Mouse (Mus musculus) heart, embryonic 11.5 days (tissue): Measurements from ENCODE around the gene Apln. TPM values are rescaled to one million over a fixed set of nuclear protein-coding genes. Genes with fewer than 3 reads are reported as not detected.

Experiments
- ATAC-seq: fragments of 200-750 bp; cut with Nextera tagmentation; replicated peaks from 2 replicates; pipeline ENCODE4 v1.8.0; 2017; ENCODE audit warnings: moderate library complexity; ENCODE audit not compliant: insufficient number of reproducible peaks, low FRiP score, low TSS enrichment
- H3K27ac ChIP-seq: fragments of 300-500 bp; sonication (generic); 2 replicates; pipeline ENCODE4 v1.5.1; 2014; ENCODE audit warnings: mild to moderate bottlenecking, low read depth, low read length
- H3K27me3 ChIP-seq: fragments of 300-500 bp; sonication (generic); 2 replicates; pipeline ENCODE4 v1.6.1; 2014; ENCODE audit warnings: mild to moderate bottlenecking, low read length, mixed read lengths; ENCODE audit not compliant: control insufficient read depth, insufficient read depth
- H3K36me3 ChIP-seq: fragments of 300-500 bp; sonication (generic); 2 replicates; pipeline ENCODE4 v1.6.1; 2014; ENCODE audit warnings: mild to moderate bottlenecking, low read length, moderate library complexity, mixed read lengths; ENCODE audit not compliant: control insufficient read depth, insufficient read depth
- H3K4me1 ChIP-seq: fragments of 300-500 bp; sonication (generic); 2 replicates; pipeline ENCODE4 v1.6.1; 2014; ENCODE audit warnings: low read length; ENCODE audit not compliant: control insufficient read depth, insufficient read depth
- H3K4me2 ChIP-seq: fragments of 300-500 bp; sonication (generic); 2 replicates; pipeline ENCODE4 v1.6.1; 2014; ENCODE audit warnings: mild to moderate bottlenecking, moderate library complexity
- H3K4me3 ChIP-seq: fragments of 300-500 bp; sonication (generic); 2 replicates; pipeline ENCODE4 v1.5.1; 2014; ENCODE audit warnings: low read depth, low read length
- H3K9ac ChIP-seq: fragments of 300-500 bp; sonication (generic); 2 replicates; pipeline ENCODE4 v1.6.1; 2014; ENCODE audit warnings: mild to moderate bottlenecking, low read depth, low read length, moderate library complexity
- H3K9me3 ChIP-seq: fragments of 300-500 bp; sonication (generic); replicated peaks from 2 replicates; pipeline ENCODE4 v1.6.1; 2016; ENCODE audit warnings: low read length; ENCODE audit not compliant: control insufficient read depth
- WGBS: fragments of 180-500 bp; shearing (Covaris S2); extraction: QIAGEN DNeasy Blood & Tissue Kit; methylation state at CpG from one replicate; pipeline ENCODE4 v1.1.7; 2014; ENCODE audit not compliant: insufficient replicate concordance; 5-methylcytosine and 5-hydroxymethylcytosine counted together
- polyA plus RNA-seq: library from polyadenylated mRNA; unstranded; fragments of >200 nt; fragmentation: Nextera tagmentation; extraction: Ambion mirVana; gene quantifications from 2 replicates; pipeline ENCODE4 v1.2.1, GENCODE M21; 2014

Apln gene
- polyA plus RNA-seq: 0.84 and 0.93 TPM in 2 replicates

- peak within 1 kb of the TSS; percentile 80 for H3K4me2 ChIP-seq
- ATAC-seq: 0 out of 2 replicates have a peak, but pooled peaks have one; percentile 26
- no peak within 1 kb of the TSS for H3K27ac ChIP-seq
- no peaks in the 10 kb centered on the region for H3K36me3 ChIP-seq
- H3K9ac ChIP-seq: peak within 1 kb of the TSS; percentile 54; the same call in 1 of the 2 replicates
- H3K9me3 ChIP-seq: no peaks in the 10 kb centered on the region
- peaks cover 39% of the 10 kb centered on the region for H3K27me3 ChIP-seq
- WGBS: 17% methylated on average over 68 of the region's 73 CpGs
- peak within 1 kb of the TSS; percentile 46 for H3K4me3 ChIP-seq
- H3K4me1 ChIP-seq: no peaks in the 10 kb centered on the region
These were observed at the start of gene Apln for GRCm38 (mm10) chrX:48034144-48035113. Gene Apln (minus strand): TSS chrX:48034853.

DNA sequence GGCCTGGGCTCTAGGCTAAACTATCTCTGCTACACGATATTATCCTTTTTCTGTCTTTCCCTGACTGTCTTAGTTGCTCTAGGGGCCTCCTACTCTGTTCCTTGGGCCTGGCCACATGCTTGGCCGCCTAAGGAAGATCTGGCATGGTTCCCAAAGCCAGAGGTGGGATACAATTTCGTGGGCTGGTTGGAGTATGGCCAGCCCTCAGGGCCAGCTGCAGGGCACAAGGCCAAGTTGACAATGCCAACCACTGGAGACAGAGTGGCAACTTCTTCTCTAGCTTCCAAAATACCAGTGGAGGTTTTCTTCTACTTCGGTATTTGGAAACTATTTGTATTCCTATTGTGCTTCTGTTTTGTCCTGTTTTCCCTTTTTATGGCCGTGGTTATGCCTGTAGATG, 47.7 kb upstream of the Apln start:
- Histone ChIP-seq H3K4me2 (no peak overlapping the region), H3K36me3 (no peaks in the 10 kb centered on the region), H3K4me3 (no peak overlapping the region), H3K27ac (no peak overlapping the region), H3K9ac (no peak overlapping the region), H3K9me3 (no peaks in the 10 kb centered on the region), H3K27me3 (peaks cover 2% of the 10 kb centered on the region; the same call in 1 of the 2 replicates), H3K4me1 (no peaks in the 10 kb centered on the region)
- no peak for ATAC-seq
- WGBS: 61% methylated on average over 5 of the region's 5 CpGs

- H3K4me3 ChIP-seq: no peak overlapping the region
- no peak for ATAC-seq
- H3K27me3 ChIP-seq: peaks cover 5% of the 10 kb centered on the region; the same call in 1 of the 2 replicates
- 85% methylated on average over 4 of the region's 4 CpGs for WGBS
- no peaks in the 10 kb centered on the region for H3K4me1 ChIP-seq
- no peak overlapping the region for H3K4me2 ChIP-seq
- no peaks in the 10 kb centered on the region for H3K9me3 ChIP-seq
- no peak overlapping the region for H3K27ac ChIP-seq
- no peaks in the 10 kb centered on the region for H3K36me3 ChIP-seq
- H3K9ac ChIP-seq: no peak overlapping the region
These were observed 42.3 kb upstream of the Apln start for GRCm38 (mm10) chrX:48076806-48077425.

DNA sequence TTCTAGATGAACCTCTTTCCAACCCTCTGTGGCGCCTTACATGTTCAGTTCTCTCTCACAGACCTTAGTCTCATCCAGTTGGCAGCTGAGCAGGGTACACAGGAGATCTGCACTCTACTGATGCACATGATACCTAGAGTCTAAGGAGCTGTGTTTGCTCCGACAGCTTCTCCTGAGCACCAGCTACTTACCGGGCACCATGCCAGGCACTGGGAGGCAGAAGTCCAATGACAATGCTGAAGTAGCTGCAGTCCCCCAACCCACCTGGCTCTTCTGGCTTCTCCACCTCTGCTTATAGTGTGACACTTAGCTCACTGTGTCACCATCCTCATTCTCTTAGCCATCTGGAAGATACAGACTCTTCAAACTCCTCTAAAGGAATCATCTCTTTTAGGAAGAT, 40.0 kb upstream of the Apln start:
- whole genome bisulfite sequencing: 87% methylated on average over 3 of the region's 3 CpGs
- H3K27me3 ChIP-seq: peaks cover 5% of the 10 kb centered on the region; the same call in 1 of the 2 replicates
- no peak overlapping the region for H3K9ac ChIP-seq
- H3K9me3 ChIP-seq: no peaks in the 10 kb centered on the region
- H3K4me1 ChIP-seq: no peaks in the 10 kb centered on the region
- no peak for ATAC-seq
- no peak overlapping the region for H3K4me2 ChIP-seq
- H3K36me3 ChIP-seq: no peaks in the 10 kb centered on the region
- no peak overlapping the region for H3K27ac ChIP-seq
- no peak overlapping the region for H3K4me3 ChIP-seq

DNA sequence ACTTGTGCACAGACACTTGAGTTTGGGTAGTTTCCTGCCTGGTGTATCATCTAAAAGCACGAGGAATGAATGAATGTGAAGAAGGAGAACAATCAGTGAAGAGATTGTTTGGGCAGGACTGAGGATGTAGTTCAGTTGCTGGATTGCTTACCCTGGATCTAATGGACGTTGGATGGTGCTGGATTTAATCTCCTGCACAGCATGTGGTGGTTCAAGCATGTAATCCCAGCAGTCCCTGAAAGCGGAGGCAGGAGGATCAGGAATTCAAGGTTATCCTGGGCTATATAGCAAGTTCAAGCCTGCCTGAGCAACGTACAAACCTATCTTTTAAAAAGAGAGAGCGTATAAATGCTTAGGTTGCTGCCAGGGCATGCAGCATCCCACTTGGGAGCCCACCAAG, 37.7 kb upstream of the Apln start:
- no peaks in the 10 kb centered on the region for H3K4me1 ChIP-seq
- 25% methylated on average over 5 of the region's 5 CpGs for WGBS
- H3K36me3 ChIP-seq: no peaks in the 10 kb centered on the region
- peaks cover 5% of the 10 kb centered on the region; the same call in 1 of the 2 replicates for H3K27me3 ChIP-seq
- H3K4me3 ChIP-seq: no peak overlapping the region
- no peaks in the 10 kb centered on the region for H3K9me3 ChIP-seq
- H3K4me2 ChIP-seq: no peak overlapping the region
- ATAC-seq: no peak
- H3K27ac ChIP-seq: no peak overlapping the region
- no peak overlapping the region for H3K9ac ChIP-seq

DNA sequence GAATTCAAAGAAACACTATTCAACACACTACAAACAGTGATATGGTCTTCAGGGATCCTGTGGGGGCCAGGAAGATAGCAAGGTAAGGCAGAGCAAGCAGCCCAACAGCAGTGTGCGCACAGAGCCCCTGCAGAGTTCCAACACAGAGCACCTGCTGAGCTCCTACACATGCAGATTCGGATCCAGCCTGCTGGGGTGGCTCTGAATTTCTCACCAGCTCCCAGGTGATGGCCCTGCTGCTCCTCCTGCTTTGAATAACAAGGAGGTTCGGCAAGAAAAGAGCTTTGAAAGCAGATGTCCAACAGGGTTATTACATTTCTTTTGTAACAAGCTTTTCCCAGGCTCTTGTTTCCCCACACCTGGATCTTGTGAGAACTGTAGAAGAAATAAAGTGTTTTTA, 37.3 kb upstream of the Apln start:
- ATAC-seq: no peak
- WGBS: 38% methylated on average over 3 of the region's 3 CpGs
- Histone ChIP-seq H3K9ac (no peak overlapping the region), H3K4me1 (no peaks in the 10 kb centered on the region), H3K27ac (no peak overlapping the region), H3K4me2 (no peak overlapping the region), H3K36me3 (no peaks in the 10 kb centered on the region), H3K4me3 (no peak overlapping the region), H3K9me3 (no peaks in the 10 kb centered on the region), H3K27me3 (peaks cover 5% of the 10 kb centered on the region; the same call in 1 of the 2 replicates)

DNA sequence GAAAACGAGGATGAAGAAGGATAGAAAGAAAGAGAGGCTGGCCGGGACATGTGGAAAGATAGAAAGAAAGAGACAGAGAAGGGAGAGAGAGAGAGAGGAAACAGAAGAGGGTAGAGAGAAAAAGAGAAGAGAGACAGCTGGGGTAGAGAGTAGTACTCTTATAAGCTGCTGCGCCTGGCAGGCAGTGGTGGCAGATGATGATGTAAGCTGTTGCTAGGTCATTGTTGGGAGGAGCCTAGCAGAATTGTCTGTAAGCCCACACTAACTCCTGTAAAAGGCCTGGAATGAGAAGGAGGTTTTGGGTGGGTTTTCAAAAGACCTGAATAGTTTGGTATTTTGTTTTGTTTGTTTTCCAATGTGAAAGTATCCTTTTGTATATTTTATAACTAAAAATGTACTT, 32.2 kb upstream of the Apln start:
- Histone ChIP-seq H3K36me3 (no peaks in the 10 kb centered on the region), H3K27me3 (no peaks in the 10 kb centered on the region; the same call in 1 of the 2 replicates), H3K27ac (no peak overlapping the region), H3K9ac (no peak overlapping the region), H3K9me3 (no peaks in the 10 kb centered on the region), H3K4me2 (no peak overlapping the region), H3K4me1 (no peaks in the 10 kb centered on the region), H3K4me3 (no peak overlapping the region)
- 66% methylated on average over 3 of the region's 3 CpGs for WGBS
- no peak for ATAC-seq

DNA sequence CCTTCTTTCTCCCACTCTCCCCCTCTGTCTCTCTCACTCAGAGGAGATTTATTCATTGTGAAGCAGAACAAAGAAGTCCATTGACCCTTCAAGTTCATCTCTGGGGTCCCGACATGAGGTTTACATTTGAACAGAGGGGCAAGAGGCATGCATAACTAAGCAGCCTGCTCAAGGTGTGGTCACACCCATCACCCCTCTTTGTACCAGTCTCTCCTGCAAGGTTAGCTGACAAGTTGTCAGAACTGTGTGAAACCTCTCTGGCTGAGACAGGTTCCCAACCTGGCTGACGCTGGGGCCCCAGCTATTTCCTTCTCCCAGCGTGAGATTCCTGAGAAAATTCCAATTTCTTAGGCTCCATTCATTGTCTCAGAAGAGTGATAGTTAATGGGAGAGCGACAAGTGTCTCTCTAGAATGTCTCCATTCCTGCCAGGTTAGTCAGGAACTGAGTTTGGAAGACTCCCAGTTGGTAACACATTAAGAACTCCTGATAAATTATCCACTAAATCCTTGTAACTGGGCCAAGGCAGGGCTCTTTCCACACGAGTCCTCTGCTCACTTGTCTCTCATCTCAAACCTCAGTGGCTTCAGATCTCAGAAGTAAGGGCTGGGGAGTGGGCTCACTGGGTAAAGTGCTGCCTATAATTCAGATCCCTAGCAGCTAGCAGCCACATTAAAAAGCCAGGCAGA, 29.7 kb upstream of the Apln start:
- Histone ChIP-seq H3K4me2 (no peak overlapping the region), H3K27ac (no peak overlapping the region), H3K27me3 (no peaks in the 10 kb centered on the region; the same call in 1 of the 2 replicates), H3K4me3 (no peak overlapping the region), H3K36me3 (no peaks in the 10 kb centered on the region), H3K9ac (no peak overlapping the region), H3K9me3 (no peaks in the 10 kb centered on the region), H3K4me1 (no peaks in the 10 kb centered on the region)
- WGBS: 35% methylated on average over 5 of the region's 5 CpGs
- no peak for ATAC-seq
